Mouse (Mus musculus) bone marrow, adult 2 months (tissue): ENCODE measurements around the gene Ngb. TPM values are rescaled to one million over a fixed set of nuclear protein-coding genes. Genes with fewer than 3 reads are reported as not detected.

ENCODE experiments used
- H3K27ac ChIP-seq: fragments of 200-500 bp; 2 replicates; pipeline ENCODE4 v1.5.1; 2012; ENCODE audit warnings: low read depth, mild to moderate bottlenecking, control low read depth, inconsistent platforms, low read length; ENCODE audit not compliant: control insufficient read depth, poor library complexity, insufficient read depth
- H3K4me1 ChIP-seq: fragments of 200-500 bp; 2 replicates; pipeline ENCODE4 v1.6.1; 2011; ENCODE audit warnings: low read length; ENCODE audit not compliant: control insufficient read depth, insufficient read depth
- H3K4me3 ChIP-seq: fragments of 200-500 bp; replicated peaks from 2 replicates; pipeline ENCODE3; 2011; ENCODE audit warnings: mild to moderate bottlenecking, low read depth, low read length, control low read depth; ENCODE audit not compliant: control insufficient read depth
- CTCF ChIP-seq: fragments of 200-500 bp; IDR thresholded peaks from 2 replicates; pipeline ENCODE4 v1.5.1; 2011; ENCODE audit warnings: low read length, control low read depth; ENCODE audit not compliant: control insufficient read depth, insufficient read depth
- POLR2A ChIP-seq: fragments of 200-500 bp; IDR thresholded peaks from 2 replicates; pipeline ENCODE4 v1.6.1; 2011; ENCODE audit warnings: low read depth, mild to moderate bottlenecking, control low read depth, low read length, borderline replicate concordance; ENCODE audit not compliant: control insufficient read depth
- WGBS: fragments of 180-500 bp; shearing (Covaris S2); methylation state at CpG from one replicate; pipeline ENCODE4 v1.1.7; 2018; 5-methylcytosine and 5-hydroxymethylcytosine counted together
- polyA plus RNA-seq: library from polyadenylated mRNA; stranded (reverse); fragments of >200 nt; gene quantifications from 2 replicates; pipeline ENCODE4 v1.2.4, GENCODE M21; 2011; ENCODE audit warnings: low replicate concordance; ENCODE audit not compliant: missing spikeins, insufficient read depth, insufficient read length

Ngb gene
- polyA plus RNA-seq, 1 experiment, result not detected

GRCm38 (mm10) chr12:87088331-87088730 is 14.0 kb downstream of the Ngb start:
- TF ChIP-seq CTCF (no peak), POLR2A (no peak)
- WGBS, result 20% methylated on average over 4 of the region's 4 CpGs
- Histone ChIP-seq H3K4me1 (no peaks in the 10 kb centered on the region), H3K4me3 (no peak overlapping the region), H3K27ac (no peak overlapping the region)

GRCm38 (mm10) chr12:87087236-87087635 is 15.1 kb downstream of the Ngb start:
- WGBS, result 67% methylated on average over 7 of the region's 7 CpGs
- H3K4me3 ChIP-seq, result no peak overlapping the region
- H3K4me1 ChIP-seq, result no peaks in the 10 kb centered on the region
- TF ChIP-seq CTCF (no peak), POLR2A (no peak)
- H3K27ac ChIP-seq, result no peak overlapping the region

GRCm38 (mm10) chr12:87082797-87083196 is 19.5 kb downstream of the Ngb start:
- Histone ChIP-seq H3K4me1 (no peaks in the 10 kb centered on the region), H3K27ac (no peak overlapping the region), H3K4me3 (no peak overlapping the region)
- no peak for TF ChIP-seq POLR2A
- TF ChIP-seq CTCF, result no peak
- 71% methylated on average over 8 of the region's 8 CpGs for WGBS

- TF ChIP-seq POLR2A, result no peak
- TF ChIP-seq CTCF, result no peak
- Histone ChIP-seq H3K27ac (no peak overlapping the region), H3K4me3 (no peak overlapping the region), H3K4me1 (no peaks in the 10 kb centered on the region)
- WGBS, result 73% methylated on average over 2 of the region's 2 CpGs
Observed at GRCm38 (mm10) chr12:87076610-87077009, 25.7 kb downstream of the Ngb start.

GRCm38 (mm10) chr12:87070520-87070919 is 31.8 kb downstream of the Ngb start:
- Histone ChIP-seq H3K4me3 (no peak overlapping the region), H3K27ac (no peak overlapping the region), H3K4me1 (no peaks in the 10 kb centered on the region)
- 39% methylated on average over 5 of the region's 5 CpGs for WGBS
- no peak for TF ChIP-seq CTCF

GRCm38 (mm10) chr12:87066429-87066828 is 35.9 kb downstream of the Ngb start:
- Histone ChIP-seq H3K4me1 (no peaks in the 10 kb centered on the region), H3K27ac (no peak overlapping the region), H3K4me3 (no peak overlapping the region)
- TF ChIP-seq POLR2A, result no peak
- no peak for TF ChIP-seq CTCF
- WGBS, result 81% methylated on average over 5 of the region's 5 CpGs

GRCm38 (mm10) chr12:87065446-87065845 is 36.9 kb downstream of the Ngb start:
- Histone ChIP-seq H3K4me1 (no peaks in the 10 kb centered on the region), H3K27ac (no peak overlapping the region), H3K4me3 (no peak overlapping the region)
- TF ChIP-seq POLR2A, result no peak
- no peak for TF ChIP-seq CTCF
- WGBS, result 77% methylated on average over 11 of the region's 11 CpGs

- no peak overlapping the region for H3K27ac ChIP-seq
- 58% methylated on average over 17 of the region's 17 CpGs for WGBS
- no peak overlapping the region for H3K4me3 ChIP-seq
- TF ChIP-seq CTCF, result no peak
- no peak for TF ChIP-seq POLR2A
- no peaks in the 10 kb centered on the region for H3K4me1 ChIP-seq
Observed at GRCm38 (mm10) chr12:87057066-87057465, 45.3 kb downstream of the Ngb start.

- H3K4me3 ChIP-seq, result no peak overlapping the region
- WGBS, result 65% methylated on average over 7 of the region's 7 CpGs
Observed at GRCm38 (mm10) chr12:87054873-87055272, 47.5 kb downstream of the Ngb start.

More at GRCm38 (mm10) chr12:87054873-87055272, 47.5 kb downstream of the Ngb start:
- TF ChIP-seq CTCF (no peak), POLR2A (no peak)
- Histone ChIP-seq H3K4me1 (no peaks in the 10 kb centered on the region), H3K27ac (no peak overlapping the region)
